Mouse (Mus musculus) cortical plate, adult 2 months (tissue): ENCODE measurements around the gene 4933407L21Rik.

Experiments used
- CTCF ChIP-seq: fragments of 200-500 bp; IDR thresholded peaks from 2 replicates; pipeline ENCODE4 v1.5.1; 2011; ENCODE audit warnings: mild to moderate bottlenecking, control low read depth, low read length; ENCODE audit not compliant: insufficient read depth; ENCODE audit errors: extremely low read depth
- POLR2A ChIP-seq: fragments of 200-500 bp; IDR thresholded peaks from 2 replicates; pipeline ENCODE4 v1.6.1; 2011; ENCODE audit warnings: mild to moderate bottlenecking, low read length, control low read depth; ENCODE audit not compliant: insufficient read depth; ENCODE audit errors: extremely low read depth

DNA sequence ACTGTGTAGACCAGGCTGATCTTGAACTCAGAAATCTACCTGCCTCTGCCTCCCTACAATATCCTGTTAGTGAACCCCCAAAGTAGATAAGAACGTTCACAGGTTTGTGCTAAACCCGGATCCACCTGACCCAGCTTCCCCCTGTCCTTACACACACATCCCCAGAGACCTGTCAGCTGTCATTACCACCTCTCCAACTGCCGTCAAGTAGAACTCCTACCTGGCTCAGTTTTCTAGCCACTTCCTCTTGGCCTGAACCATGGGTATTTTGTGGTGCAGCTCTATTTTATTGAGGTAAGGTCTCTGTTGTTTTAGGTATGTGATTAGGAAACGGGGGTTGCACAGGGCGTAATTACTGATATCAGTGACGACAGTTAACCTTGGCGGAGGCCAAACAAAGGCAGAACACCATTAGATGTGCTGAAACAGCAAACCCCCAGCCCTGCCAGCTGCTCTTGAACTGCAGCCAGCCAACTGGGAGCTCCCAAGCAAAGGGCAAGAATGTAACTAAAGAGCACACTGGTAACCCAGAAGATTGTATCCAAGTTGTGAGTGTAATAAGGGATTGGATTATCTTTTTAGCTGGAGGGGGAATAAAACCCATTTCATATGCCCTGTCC lies 53.6 kb downstream of the 4933407L21Rik start:
- no peak for TF ChIP-seq POLR2A
- no peak for TF ChIP-seq CTCF
